Mouse (Mus musculus) common myeloid progenitor, adult 5-6 weeks (primary cell): Measurements from ENCODE around the gene Lrmda. TPM values are rescaled to one million over a fixed set of nuclear protein-coding genes. Genes with fewer than 3 reads are reported as not detected.

Experiments used
- ATAC-seq: replicated peaks from 2 replicates; pipeline ENCODE4 v1.8.0; 2016; ENCODE audit warnings: low read depth, mild to moderate bottlenecking, moderate TSS enrichment, inconsistent platforms; ENCODE audit not compliant: poor library complexity, severe bottlenecking
- total RNA-seq: library from RNA; stranded (forward); fragments of 200-1000, 187-1606 nt; gene quantifications from 2 replicates; pipeline ENCODE4 v1.2.3, GENCODE M21; 2017

Gene Lrmda
- total RNA-seq, 1 experiment from 2014 or later: 13.2 TPM

DNA sequence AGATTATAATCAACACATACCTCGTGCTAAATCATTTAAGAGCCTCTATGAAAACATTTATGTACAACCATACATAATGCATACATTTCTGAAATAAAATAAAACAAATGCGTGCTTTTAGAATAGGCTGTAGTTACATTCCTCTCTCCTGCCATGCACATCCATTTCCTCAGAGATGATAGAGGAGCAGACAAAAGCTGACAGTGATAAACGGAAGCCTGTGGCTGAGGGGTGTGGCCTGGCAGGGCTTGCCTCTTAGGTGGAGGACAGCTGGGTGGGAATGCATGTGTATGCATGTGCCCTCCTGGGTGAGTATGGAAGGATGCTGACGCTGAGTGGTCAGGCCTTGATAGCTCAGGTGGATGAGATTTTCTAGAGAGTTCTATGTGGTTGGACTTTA, 266.3 kb downstream of the Lrmda start:
- peak; percentile 60; the same call in 1 of the 2 replicates for ATAC-seq

DNA sequence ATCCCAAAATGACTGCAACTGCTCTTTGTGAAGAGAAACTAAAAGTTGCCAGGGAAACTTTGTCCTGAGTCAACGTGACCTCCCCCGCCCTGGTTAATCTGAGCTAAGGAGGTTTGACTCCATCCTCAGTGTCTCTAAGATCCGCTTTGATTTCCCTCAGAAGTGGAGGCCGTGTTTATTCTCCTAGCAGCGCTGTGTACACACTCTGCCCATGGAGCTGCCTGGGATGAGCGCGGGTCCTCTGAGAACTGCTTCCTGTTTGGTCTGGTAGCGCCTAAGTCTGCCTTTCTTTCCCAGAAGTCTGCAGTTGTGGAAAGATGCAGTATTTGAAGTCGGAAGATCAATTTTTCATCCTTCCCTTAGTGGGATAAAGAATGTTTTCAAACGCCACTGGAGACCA, 268.7 kb downstream of the Lrmda start:
- ATAC-seq: no peak

DNA sequence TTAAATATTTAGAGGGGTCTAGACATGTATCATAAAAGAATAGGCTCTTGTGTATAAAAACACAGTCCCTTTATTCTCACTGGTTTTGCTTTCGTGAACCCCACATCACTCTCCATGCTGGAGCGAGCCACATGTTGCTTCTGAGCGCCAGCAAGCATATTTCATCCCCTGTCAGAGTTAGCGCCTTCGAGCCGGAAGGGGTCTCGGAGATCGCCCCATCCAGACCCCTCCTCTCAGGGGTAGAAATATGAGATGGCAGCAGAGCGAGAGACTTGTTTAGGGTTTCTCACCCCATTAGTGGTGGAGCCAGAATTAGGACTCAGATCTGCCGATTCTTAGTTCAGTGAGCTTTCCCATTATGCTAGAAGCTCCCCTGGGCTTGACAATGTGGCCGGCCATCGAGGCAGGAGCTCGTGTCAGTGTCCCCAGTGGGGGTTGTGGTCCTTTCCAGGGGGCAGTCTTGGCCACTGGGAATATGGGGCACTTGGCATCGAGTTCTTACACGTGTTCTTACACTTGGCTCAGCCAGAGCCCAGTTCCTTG, 269.9 kb downstream of the Lrmda start:
- ATAC-seq: no peak

DNA sequence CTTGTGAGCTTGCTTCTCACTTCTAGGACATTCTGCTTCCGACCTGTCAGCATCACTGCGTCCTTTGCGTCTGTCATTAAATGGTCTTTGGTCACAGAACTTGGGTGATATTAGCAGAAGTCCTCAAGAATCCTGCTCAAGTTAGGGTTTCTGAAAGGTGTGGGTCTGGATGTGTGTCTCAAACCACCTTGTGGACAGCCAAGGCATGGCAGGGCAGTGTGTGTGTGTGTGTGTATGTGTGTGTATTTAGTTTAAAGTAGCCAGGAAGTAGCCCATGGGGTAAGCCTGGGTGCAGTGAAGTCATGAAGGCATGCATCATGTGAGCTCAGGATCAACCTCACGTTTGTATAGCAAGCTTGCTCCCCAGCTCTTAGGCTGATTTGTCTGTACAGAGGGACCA, 274.9 kb downstream of the Lrmda start:
- ATAC-seq: 0 out of 2 replicates have a peak, but pooled peaks have one; percentile 39

DNA sequence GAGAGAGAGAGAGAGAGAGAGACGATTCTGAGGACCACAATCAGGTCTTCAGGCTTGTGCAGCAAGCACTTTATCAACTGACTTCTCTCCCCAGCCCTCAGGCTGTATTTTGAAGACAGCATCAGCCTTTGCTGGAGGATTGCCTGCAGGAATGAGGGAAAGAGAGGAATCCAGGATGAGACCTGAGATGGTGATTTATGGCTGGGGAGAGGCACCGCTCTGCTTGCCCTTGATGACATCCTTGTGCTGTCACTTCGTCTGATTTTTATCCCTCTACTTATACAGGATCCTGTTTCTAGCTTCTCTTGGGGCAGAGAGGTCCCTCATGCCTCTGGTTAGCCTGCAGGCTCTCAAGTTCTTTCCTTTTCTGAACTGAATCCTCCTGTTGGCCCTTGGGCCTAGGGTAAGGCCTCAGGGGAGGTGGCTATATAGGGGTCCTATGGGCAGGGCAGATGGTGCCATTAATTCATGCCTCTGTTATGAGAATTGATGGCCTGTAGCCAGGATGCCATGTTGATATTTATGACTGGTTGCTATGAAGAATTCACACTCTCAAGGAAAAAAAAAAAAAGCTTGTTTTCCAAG, 277.2 kb downstream of the Lrmda start:
- no peak for ATAC-seq

DNA sequence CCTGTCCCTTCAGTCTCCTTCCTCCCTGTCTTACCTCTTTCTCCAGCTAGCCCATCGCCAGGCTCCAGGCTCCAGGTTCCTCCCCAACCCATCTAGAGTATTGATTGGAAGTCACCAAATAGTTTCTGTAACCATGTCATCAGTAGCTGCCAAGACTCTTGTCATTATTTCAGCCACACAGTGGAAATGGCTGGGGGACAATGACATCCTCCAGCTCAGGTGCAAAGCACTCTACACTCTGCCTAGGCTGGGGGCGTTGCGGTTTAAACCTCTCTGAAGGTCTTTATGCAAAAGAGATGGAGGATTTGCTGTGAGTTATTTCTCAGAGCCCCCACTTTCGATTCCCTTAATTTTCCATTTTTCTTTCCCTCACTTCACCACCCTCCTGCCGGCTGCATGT, 287.2 kb downstream of the Lrmda start:
- ATAC-seq: no peak

DNA sequence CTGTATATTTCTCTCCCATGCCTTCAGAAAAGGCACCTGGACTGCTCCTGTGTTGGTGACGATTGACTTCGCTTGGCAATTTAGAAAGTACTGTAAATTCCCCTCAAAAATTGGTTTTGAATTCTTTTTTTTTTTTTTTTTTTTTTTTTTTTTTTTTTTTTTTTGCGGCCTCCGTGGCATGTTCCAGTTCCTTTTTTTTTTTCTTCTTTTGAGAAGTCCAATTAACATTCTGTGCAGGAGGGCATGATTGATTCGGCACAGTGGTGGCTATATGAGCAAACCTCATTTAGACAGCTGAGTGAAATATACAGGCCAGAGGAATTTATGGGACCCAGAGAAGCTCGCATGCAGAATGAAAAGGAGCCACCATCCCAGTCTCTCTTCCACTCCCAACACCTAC, 288.5 kb downstream of the Lrmda start:
- ATAC-seq: 0 out of 2 replicates have a peak, but pooled peaks have one; percentile 50

DNA sequence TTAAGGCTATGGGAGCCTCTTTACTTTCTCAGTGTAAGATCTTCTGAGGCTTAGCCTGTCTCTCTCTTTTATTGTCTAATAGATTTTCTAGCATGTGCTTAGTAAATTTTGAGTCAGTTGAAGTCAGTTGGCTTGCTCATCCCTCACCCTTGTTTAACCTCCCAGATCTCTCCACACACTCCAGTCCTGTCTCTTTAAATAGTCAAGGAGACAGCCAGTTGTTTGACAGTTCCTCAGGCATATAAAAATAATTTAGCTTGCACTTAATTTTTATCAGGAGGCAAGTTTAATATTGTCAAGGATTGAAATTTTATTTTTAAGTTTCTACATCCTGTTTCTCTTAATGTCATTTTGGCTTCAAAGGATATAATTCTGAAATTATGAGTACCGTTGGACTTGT, 303.5 kb downstream of the Lrmda start:
- no peak for ATAC-seq

DNA sequence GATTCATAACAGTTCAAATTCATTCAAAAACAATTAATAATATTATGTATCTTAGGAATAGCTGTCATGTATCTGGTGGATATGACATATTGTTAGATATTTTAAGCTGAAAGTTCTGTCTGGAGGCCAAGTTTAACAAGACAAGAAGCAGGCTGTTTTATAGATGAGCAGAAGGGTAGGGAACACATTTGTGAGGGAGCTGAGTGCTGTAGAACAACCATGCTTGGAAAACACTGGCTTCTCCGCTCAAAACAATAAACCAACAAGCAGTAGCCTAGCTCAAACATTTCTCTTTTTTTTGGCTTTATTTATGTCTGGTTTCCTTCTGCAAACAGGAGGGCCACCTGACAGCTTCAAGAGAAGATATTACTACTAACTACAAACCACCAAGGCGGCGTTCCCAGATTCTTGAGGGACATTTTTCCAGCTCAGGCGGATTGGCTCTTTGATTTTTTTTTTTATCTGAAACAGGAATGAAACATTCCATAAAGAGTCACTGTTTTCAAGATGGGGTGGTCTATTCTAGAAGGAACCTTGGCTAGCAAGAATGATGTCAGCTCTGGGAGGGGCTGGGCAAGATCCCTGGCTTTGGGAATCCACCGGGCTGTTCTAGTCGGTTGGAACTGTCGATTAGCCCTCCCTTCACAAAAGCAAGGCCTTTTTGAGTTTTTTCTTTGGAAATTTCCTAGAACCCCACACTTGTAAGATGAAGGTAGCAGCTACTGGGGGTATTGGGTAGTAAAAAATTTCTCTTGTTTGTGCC, 304.2 kb downstream of the Lrmda start:
- ATAC-seq: no peak

DNA sequence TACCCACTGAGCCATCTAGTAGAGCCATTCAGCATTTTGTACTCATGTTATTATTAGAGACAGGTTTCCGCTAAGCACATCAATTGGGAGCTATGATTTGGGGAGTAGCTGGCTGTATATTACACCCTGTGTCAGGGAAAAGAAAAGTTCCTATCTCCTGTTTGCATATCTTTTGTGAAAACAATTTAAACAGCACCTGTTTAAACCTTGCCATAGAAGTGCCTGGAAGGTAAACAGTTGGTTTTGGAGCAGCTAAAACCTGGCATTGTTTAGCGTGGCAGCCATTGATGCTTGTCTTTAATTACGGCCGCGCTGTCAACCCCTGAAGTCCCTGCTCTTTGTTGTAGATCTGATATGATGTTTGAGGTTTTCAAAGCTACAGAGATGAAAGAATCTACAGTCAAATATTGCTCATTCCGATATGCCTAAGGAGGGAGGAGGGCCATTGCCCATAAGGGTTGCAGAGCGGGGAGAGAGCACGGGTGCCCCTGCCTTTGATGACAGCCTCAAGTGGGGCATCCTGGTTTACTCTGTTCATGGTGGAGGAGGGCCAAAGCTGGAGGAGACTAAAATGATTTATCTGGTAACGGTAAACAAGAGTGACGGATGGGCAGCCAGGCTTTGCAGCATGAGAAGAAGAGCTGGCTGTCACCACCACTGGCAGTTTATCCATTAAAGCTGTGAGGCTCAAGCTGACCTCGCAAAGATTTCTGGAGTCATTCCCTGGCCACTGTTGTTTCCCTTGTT, 306.9 kb downstream of the Lrmda start:
- no peak for ATAC-seq

DNA sequence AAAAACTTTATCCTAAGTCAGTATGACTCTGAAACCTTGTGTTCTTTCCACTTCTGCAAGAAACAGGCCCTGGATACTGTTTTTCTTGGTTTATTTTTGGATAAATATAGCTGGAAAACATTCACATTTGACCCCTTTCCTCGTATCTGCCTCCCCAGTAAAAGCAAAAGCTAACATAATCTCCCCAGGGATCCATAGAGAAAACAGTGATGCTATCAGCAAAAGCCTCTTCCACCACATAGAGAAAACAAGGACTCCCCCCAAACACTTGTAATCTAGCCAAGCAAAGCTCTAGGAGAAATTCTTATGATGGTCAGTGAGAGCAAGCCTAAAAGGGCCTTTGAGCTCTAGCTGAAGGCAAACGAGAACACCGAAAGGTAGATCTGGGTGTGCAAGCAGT, 309.7 kb downstream of the Lrmda start:
- ATAC-seq: no peak

DNA sequence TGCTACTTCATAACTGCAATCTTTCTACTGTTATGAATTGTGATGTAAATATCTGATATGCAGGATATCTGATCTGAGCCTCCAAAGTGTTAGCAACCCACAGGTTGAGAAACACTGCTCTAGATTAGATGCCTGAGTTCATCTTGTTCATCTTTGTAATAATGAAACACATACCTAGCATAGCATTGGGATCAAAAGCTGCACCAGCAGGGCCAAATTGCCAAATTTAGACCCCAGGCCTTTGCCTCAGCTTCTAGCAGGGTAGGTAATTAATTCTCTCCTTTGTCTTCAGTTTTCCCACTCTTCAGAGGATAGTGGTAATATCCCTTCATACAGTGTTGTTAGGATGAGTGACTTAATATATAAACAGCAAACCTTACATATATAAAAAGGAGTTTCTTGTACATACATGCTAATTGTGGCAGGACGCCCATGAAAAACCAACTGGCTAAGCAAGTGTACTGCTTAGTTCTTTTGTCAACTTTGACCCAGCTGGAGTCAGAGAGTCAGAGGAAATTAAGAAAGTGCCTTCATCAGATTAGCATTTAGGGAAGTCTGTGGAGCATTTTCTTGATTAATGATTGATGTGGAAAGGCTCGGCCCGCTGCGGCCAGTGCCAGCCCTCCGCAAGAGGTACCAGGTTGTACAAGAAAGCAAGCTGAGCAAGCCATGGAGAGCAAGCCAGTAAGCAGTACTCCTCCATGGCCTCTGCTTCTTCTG, 315.7 kb downstream of the Lrmda start:
- no peak for ATAC-seq

DNA sequence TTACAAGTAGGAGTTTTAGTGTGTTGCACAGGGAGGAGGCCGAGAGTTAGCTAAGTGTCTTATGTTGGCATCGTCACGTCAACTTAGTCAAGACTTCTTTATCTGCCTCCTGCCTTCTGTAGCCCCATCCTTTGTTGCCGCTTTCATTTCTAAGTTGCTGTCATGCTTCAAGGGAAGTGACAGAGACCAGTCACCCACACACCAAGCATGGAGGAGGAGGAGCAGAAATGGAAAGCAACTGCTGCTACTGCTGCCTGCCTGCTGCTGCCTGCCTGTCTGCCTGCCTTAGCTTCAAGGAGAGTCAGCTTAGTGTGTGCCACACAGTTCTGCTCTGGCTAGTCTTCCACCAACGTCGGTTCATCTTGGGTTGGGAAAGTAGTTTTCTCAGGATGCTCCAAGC, 319.7 kb downstream of the Lrmda start:
- no peak for ATAC-seq

DNA sequence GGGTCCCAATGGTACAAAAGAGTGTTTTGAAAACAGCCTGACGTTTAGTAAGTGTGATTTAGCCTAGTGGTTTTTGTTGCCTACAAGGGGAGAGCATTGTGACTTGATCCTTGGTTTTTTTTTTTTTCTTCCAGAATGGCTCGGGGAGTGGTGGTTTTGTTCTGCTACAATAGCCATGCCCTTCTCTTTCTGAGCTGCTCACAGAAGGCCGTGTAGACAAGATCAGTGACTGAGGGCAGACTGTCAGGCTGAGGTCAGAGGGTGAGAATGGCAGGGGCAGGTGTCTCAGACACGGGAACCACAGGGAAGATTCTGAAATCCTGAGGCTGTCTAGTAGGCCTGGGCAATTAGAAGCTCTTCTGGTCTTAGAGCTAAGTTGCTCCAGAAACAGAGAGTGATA, 323.8 kb downstream of the Lrmda start:
- no peak for ATAC-seq

DNA sequence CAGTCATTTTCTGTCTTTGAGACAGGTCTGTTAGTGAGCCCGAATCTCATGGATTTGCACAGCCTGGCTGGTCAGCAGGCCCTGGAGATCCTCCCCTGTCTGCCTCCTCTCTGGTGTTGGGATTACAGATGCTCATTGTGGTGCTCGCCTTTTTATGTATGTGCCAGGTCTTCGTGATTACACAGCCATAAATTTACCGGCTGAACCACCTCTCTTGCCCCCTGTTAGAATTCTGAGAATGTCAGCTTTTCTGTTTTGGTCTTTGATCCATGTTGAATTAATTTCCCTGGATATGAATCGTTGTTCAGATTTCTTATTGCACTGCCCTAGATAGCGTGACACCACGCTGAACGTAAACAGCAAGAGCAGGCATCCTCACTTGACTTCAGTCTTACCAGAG, 325.7 kb downstream of the Lrmda start:
- ATAC-seq: no peak

DNA sequence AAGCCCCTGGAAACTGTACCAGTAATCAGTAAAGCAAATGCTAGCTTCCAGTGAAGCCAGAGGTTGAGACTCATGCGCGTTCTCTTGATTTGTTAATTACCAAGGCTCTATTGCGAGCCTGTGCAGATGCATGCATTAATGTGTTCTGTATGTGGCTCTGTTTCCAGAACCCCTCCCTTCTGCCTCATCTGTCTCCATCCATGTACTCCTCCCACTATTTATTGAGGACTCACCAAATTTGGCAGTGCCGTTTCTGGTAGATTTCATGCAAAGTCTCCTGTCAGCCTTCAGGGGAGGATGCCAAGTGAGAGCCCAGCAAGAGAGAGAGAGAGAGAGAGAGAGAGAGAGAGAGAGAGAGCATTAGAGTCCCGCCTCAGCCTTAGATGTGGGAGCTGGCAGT, 334.1 kb downstream of the Lrmda start:
- no peak for ATAC-seq

DNA sequence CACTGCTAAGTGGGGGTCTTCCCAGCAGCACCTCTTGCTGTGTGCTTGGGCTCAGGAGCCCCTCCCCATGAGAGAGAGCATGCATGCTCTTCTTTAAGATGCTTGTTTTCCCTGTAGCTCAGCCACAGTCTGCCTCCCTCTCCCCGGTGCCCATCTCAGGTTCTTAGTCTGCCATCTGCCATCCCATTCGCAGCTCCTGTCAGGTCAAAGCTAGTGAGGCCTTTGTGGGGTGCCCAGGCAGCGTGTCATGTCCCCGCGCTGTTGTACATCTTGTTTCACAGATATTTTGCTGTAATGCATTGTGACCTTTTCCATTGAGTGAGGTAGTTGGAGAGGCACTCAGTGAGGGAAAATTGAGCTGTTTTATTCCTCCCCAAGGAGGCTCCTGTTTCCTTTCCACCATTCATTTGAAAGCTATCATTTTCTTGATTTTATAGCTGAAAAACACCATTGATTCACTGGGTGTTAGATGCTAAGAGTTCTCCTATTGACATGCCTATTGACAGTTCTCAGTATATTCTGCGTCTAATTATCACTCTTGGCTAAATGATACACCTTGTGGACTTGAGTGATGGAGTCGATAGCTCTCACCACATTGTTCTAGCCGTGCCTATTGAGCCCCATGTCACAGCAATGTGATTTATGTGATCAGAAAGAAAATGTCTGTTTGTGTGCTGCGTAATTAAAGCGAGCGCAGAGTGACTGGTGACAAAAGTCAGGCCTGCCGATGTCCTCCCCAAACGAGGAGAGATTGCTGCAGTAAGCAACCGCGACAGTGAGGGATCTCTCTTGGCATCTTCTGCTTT, 335.5 kb downstream of the Lrmda start:
- no peak for ATAC-seq

DNA sequence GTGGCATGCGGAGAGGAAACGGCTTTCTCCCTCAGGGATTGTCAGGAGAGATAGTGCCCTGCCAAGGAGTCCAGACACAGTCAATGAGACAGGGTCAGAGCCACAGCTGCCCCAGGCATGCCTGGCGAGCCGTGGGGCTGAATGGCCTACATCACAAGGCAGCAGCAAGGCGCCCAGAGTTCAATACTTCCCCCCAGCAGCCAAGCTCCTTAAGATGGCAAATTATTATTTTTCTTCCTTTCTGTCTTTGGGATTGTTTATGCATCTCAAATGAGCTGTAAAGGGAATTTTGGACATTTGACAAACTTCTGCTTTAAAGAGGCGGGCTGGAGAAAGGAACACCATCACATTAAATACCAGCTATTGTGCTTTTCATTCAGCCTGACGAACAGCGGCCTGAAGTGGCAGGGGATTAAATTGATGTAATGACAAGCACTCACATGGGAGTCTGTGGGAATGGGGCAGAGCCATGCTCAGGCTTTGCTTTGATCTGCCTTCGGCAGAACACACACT, 338.5 kb downstream of the Lrmda start:
- no peak for ATAC-seq

DNA sequence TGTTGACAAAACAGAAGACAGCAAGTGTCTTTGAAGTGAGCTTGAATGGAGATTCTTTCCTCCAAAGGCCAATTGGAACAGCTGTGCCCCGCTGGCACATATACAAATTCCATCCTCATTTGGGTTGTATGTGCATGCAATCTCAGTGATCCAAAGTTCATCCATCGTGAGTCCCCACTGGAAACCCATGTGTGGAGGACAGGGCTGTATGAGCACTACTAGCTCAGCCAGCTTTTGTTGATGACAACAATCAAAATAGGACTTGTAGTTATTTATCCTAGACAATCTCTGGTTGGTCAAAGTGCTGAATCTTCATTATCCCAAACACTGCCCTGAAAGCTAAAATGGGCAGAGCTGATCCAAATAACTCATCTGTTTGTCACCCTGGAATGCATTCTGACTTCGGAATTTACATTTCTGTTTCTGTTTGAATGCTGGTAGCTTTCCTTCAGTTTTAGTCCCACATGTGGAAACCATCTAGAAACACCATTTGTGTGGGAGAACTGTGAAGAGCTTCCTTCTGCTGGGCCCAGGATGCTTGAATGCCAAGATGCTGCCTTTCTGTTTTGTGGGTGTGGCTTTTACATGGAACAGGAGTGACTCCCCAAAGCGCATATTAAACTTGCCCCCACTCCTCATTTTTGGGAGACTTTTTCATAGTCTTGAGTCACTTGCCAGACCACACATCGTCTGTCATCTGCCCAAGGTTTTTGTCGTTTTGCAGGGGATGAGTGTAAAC, 344.7 kb downstream of the Lrmda start:
- no peak for ATAC-seq
